Mouse (Mus musculus) embryonic facial prominence, embryonic 13.5 days (tissue): ENCODE results near the gene Abr. TPM values are rescaled to one million over a fixed set of nuclear protein-coding genes. Genes with fewer than 3 reads are reported as not detected.

Experiments
- ATAC-seq: fragments of 200-750 bp; cut with Nextera tagmentation; 2 replicates; pipeline ENCODE4 v1.8.0; 2017; ENCODE audit warnings: low read depth; ENCODE audit not compliant: insufficient number of reproducible peaks, insufficient read depth, low FRiP score, low TSS enrichment
- H3K27ac ChIP-seq: fragments of 300-500 bp; sonication (generic); 2 replicates; pipeline ENCODE4 v1.5.1; 2015; ENCODE audit warnings: moderate library complexity, mild to moderate bottlenecking, inconsistent platforms
- H3K27me3 ChIP-seq: fragments of 300-500 bp; sonication (generic); 2 replicates; pipeline ENCODE4 v1.6.1; 2015; ENCODE audit warnings: mild to moderate bottlenecking, inconsistent platforms
- H3K36me3 ChIP-seq: fragments of 300-500 bp; sonication (generic); 2 replicates; pipeline ENCODE4 v1.6.1; 2015; ENCODE audit warnings: mild to moderate bottlenecking, inconsistent platforms
- H3K4me1 ChIP-seq: fragments of 300-500 bp; sonication (generic); 2 replicates; pipeline ENCODE4 v1.6.1; 2015; ENCODE audit warnings: inconsistent platforms
- H3K4me2 ChIP-seq: fragments of 300-500 bp; sonication (generic); 2 replicates; pipeline ENCODE4 v1.6.1; 2015; ENCODE audit warnings: moderate library complexity, mild to moderate bottlenecking, inconsistent platforms
- H3K4me3 ChIP-seq: fragments of 300-500 bp; sonication (generic); 2 replicates; pipeline ENCODE4 v1.5.1; 2015; ENCODE audit warnings: mild to moderate bottlenecking, inconsistent platforms
- H3K9ac ChIP-seq: fragments of 300-500 bp; sonication (generic); 2 replicates; pipeline ENCODE4 v1.6.1; 2015; ENCODE audit warnings: mild to moderate bottlenecking, inconsistent platforms
- H3K9me3 ChIP-seq: fragments of 300-500 bp; sonication (generic); 2 replicates; pipeline ENCODE4 v1.6.1; 2016; ENCODE audit warnings: inconsistent platforms
- WGBS: fragments of 180-500 bp; shearing (Covaris S2); methylation state at CpG from one replicate; pipeline ENCODE4 v1.1.7; 2015; ENCODE audit warnings: mixed read lengths; 5-methylcytosine and 5-hydroxymethylcytosine counted together
- polyA plus RNA-seq: library from polyadenylated mRNA; unstranded; fragments of >200 nt; fragmentation: Nextera tagmentation; extraction: Ambion mirVana; gene quantifications from 2 replicates; pipeline ENCODE4 v1.2.1, GENCODE M21; 2015

Abr gene
- polyA plus RNA-seq, 1 experiment from 2014 or later: 35.5 TPM

DNA sequence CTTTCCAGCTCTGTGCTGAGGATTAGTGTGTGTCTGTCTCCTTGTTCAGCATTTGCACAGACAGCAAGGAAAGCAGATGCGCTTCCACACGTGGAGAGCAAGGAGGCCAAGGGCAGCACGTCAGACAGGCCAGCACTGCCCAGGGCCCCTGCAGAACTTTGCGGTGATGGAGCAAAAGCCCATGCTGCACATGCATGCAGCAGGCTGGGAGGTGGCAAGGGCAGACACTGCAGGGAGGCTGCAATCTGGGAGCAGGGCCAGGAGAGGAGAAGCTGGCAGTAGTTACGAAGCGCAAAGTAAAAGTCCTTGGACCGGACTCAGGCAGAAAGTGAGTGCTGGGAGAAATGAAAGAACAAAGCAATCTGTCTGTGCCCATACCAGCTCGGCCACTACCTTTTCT lies 203.7 kb downstream of the Abr start:
- Histone ChIP-seq H3K27me3 (no peaks in the 10 kb centered on the region), H3K27ac (no peak overlapping the region), H3K4me1 (no peaks in the 10 kb centered on the region), H3K4me2 (no peak overlapping the region), H3K9me3 (no peaks in the 10 kb centered on the region), H3K36me3 (peaks cover 92% of the 10 kb centered on the region), H3K9ac (no peak overlapping the region), H3K4me3 (no peak overlapping the region)
- ATAC-seq: no peak
- 80% methylated on average over 8 of the region's 8 CpGs for WGBS

- Histone ChIP-seq H3K36me3 (peaks cover 93% of the 10 kb centered on the region), H3K27ac (no peak overlapping the region), H3K27me3 (no peaks in the 10 kb centered on the region), H3K4me3 (no peak overlapping the region), H3K4me1 (no peaks in the 10 kb centered on the region), H3K9me3 (no peaks in the 10 kb centered on the region), H3K4me2 (no peak overlapping the region), H3K9ac (no peak overlapping the region)
- ATAC-seq: no peak
- whole genome bisulfite sequencing: 30% methylated on average over 2 of the region's 2 CpGs
Observed at GRCm38 (mm10) chr11:76415985-76416384, 206.1 kb downstream of the Abr start.

- ATAC-seq: no peak
- no peaks in the 10 kb centered on the region for H3K27me3 ChIP-seq
- no peak overlapping the region for H3K9ac ChIP-seq
- H3K36me3 ChIP-seq: peaks cover 90% of the 10 kb centered on the region
- H3K4me2 ChIP-seq: no peak overlapping the region
- 94% methylated on average over 4 of the region's 4 CpGs for WGBS
- H3K4me1 ChIP-seq: no peaks in the 10 kb centered on the region
- no peak overlapping the region for H3K4me3 ChIP-seq
- no peaks in the 10 kb centered on the region for H3K9me3 ChIP-seq
- no peak overlapping the region for H3K27ac ChIP-seq
Observed at GRCm38 (mm10) chr11:76415001-76415400, 207.1 kb downstream of the Abr start.

GRCm38 (mm10) chr11:76413202-76413601 lies 208.9 kb downstream of the Abr start:
- H3K9me3 ChIP-seq: no peaks in the 10 kb centered on the region
- H3K27ac ChIP-seq: no peak overlapping the region
- peaks cover 8% of the 10 kb centered on the region for H3K4me1 ChIP-seq
- no peaks in the 10 kb centered on the region for H3K27me3 ChIP-seq
- no peak overlapping the region for H3K4me2 ChIP-seq
- H3K9ac ChIP-seq: no peak overlapping the region
- H3K36me3 ChIP-seq: peaks cover 76% of the 10 kb centered on the region
- no peak for ATAC-seq
- no peak overlapping the region for H3K4me3 ChIP-seq
- WGBS: 82% methylated on average over 4 of the region's 4 CpGs

- H3K36me3 ChIP-seq: peaks cover 52% of the 10 kb centered on the region
- H3K27ac ChIP-seq: no peak overlapping the region
- no peak for ATAC-seq
Observed at GRCm38 (mm10) chr11:76410826-76411225, 211.3 kb downstream of the Abr start.

GRCm38 (mm10) chr11:76406702-76407583 lies 215.2 kb downstream of the Abr start, which contains the start of gene Timm22:
Timm22 (plus strand) TSS chr11:76406952.
- Histone ChIP-seq H3K4me3 (peak within 1 kb of the TSS; percentile 90), H3K36me3 (peaks cover 15% of the 10 kb centered on the region), H3K9ac (peak within 1 kb of the TSS; percentile 92), H3K4me1 (peaks cover 16% of the 10 kb centered on the region), H3K27ac (peak within 1 kb of the TSS; percentile 88), H3K27me3 (no peaks in the 10 kb centered on the region), H3K4me2 (peak within 1 kb of the TSS; percentile 80), H3K9me3 (no peaks in the 10 kb centered on the region)
- ATAC-seq: peak; percentile 89
- under 1% methylated on average over 46 of the region's 46 CpGs for WGBS

More at GRCm38 (mm10) chr11:76410826-76411225, 211.3 kb downstream of the Abr start:
- Histone ChIP-seq H3K4me1 (peaks cover 16% of the 10 kb centered on the region), H3K9me3 (no peaks in the 10 kb centered on the region), H3K4me3 (no peak overlapping the region), H3K9ac (no peak overlapping the region), H3K27me3 (no peaks in the 10 kb centered on the region), H3K4me2 (no peak overlapping the region)
- 72% methylated on average over 12 of the region's 12 CpGs for WGBS

GRCm38 (mm10) chr11:76405626-76406264 lies 216.4 kb downstream of the Abr start:
- H3K4me2 ChIP-seq: no peak overlapping the region
- H3K4me1 ChIP-seq: peaks cover 22% of the 10 kb centered on the region
- H3K36me3 ChIP-seq: peaks cover 6% of the 10 kb centered on the region
- H3K9ac ChIP-seq: no peak overlapping the region
- ATAC-seq: no peak
- no peaks in the 10 kb centered on the region for H3K9me3 ChIP-seq
- WGBS: 82% methylated on average over 5 of the region's 5 CpGs
- no peaks in the 10 kb centered on the region for H3K27me3 ChIP-seq
- no peak overlapping the region for H3K27ac ChIP-seq
- H3K4me3 ChIP-seq: no peak overlapping the region

- no peak overlapping the region for H3K4me3 ChIP-seq
- 70% methylated on average over 4 of the region's 4 CpGs for WGBS
- no peaks in the 10 kb centered on the region for H3K27me3 ChIP-seq
- peaks cover 5% of the 10 kb centered on the region for H3K36me3 ChIP-seq
- ATAC-seq: no peak
- H3K9ac ChIP-seq: no peak overlapping the region
- H3K4me1 ChIP-seq: peaks cover 25% of the 10 kb centered on the region
- H3K4me2 ChIP-seq: no peak overlapping the region
- no peaks in the 10 kb centered on the region for H3K9me3 ChIP-seq
- no peak overlapping the region for H3K27ac ChIP-seq
Observed at GRCm38 (mm10) chr11:76405113-76405512, 217.0 kb downstream of the Abr start.

DNA sequence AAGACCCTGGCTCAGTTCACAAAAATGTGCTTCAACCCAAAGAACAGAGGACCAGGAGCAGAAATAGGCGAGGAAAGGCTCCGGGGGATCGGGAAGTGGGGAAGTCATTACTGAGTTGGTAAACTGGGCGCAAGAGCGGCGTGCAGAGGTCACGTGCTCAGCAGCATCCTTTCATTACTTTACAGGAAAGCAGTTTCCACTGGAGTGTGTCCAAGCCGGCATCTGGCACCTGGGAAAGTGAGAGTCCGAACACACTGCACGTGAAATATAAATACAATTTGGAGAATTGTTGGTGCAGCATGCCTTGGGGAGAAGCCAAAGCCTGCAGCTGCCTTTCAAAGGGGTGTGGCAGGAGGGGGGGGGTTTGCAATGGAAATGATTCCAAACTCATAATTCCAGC lies 220.7 kb downstream of the Abr start:
- Histone ChIP-seq H3K4me1 (peaks cover 25% of the 10 kb centered on the region), H3K4me2 (no peak overlapping the region), H3K27me3 (no peaks in the 10 kb centered on the region), H3K9me3 (no peaks in the 10 kb centered on the region), H3K36me3 (no peaks in the 10 kb centered on the region), H3K9ac (no peak overlapping the region), H3K4me3 (no peak overlapping the region), H3K27ac (no peak overlapping the region)
- ATAC-seq: no peak
- WGBS: 57% methylated on average over 10 of the region's 10 CpGs

DNA sequence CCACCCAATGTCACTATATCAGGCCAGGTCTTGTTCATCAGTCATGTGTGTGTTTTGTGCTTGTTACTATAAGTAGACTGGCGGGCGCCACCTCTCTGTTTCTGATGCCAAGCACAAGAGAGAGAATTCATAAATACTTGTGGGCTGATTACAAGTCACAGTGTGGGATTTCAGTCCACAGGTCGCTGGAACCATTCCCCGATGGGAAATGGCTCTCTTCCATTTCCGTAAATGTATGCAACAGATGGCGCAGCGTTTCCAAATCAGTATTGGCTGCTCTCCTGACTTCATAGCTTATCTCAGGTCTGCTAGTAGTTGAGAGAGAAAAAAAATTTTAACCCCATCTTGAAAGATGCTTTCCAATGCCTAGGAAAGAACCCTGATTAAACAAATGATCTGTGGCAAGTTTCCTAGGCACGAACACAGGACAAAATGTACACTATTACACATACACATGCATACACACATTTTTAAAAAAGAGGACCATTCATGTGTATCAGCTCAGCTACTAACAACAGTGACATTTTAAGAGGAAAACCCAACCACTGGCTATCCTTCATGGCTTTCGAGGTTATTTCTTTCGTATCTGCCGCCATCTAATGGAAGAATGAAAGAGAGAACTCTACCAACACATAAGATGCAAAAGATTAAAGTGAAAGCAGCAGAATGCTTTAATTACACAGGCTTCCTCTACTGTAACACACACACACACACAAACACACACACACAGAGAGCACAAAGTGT lies 222.4 kb downstream of the Abr start:
- ATAC-seq: no peak
- WGBS: 6% methylated on average over 11 of the region's 11 CpGs
- Histone ChIP-seq H3K4me2 (peak overlapping the region; percentile 73), H3K9ac (peak overlapping the region; percentile 94), H3K27me3 (no peaks in the 10 kb centered on the region), H3K9me3 (no peaks in the 10 kb centered on the region), H3K36me3 (no peaks in the 10 kb centered on the region), H3K4me3 (peak overlapping the region; percentile 94), H3K4me1 (peaks cover 39% of the 10 kb centered on the region), H3K27ac (peak overlapping the region; percentile 91)

DNA sequence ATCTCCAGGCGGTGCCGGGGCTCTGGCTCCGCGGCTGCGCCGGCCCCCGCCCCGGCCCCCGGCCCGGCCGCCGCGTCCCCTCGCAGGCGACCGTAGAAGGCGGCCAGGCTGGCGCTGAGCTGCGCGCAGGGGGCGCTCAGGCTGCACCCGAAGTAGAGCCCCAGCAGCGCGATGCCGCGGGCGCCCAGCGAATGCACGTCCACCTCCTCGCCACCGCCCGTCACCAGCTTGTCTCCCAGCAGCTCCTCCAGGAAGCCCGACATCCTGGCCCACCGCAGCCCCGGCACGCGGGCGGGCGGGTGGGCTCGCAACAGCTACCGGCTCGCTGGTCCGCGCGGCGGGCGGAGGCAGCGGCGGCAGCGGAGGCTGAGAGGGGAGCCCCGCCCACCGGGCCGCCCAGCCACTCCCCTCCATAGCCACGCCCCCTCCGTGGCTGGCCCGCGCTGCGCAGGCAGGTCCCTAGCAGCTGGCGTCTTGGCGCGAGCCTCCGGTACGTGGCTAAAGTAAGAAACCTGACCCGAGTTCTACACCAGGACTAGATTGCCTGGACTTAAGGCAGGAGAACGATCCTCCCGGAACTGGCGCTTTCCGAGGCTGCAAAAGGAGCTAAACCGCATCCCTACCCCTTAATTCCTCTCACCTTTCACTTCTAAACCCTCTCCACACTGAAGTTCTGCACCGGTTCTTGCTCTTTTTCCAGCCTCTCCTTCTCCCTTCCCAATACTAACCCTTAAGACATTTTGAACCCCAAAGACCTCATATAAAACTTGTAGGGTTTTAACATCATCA lies 223.1 kb downstream of the Abr start, which contains the start of gene Nxn:
TSS of gene Nxn (minus strand) at position 343 of the 789 bp plus-strand sequence.
- peak; percentile 89 for ATAC-seq
- Histone ChIP-seq H3K27ac (peak within 1 kb of the TSS; percentile 91), H3K4me3 (peak within 1 kb of the TSS; percentile 94), H3K4me2 (peak within 1 kb of the TSS; percentile 73), H3K9me3 (no peaks in the 10 kb centered on the region), H3K4me1 (peaks cover 46% of the 10 kb centered on the region), H3K36me3 (no peaks in the 10 kb centered on the region), H3K9ac (peak within 1 kb of the TSS; percentile 94), H3K27me3 (no peaks in the 10 kb centered on the region)
- under 1% methylated on average over 63 of the region's 70 CpGs for WGBS
